Mouse (Mus musculus) natural killer cell, adult 2 months (primary cell): ENCODE data around the gene Zbtb18.

Source experiments
- DNase-seq, 2 experiments: peaks; one replicate each; pipeline ENCODE4 v3.0.0; 2022; ENCODE audit warnings: low spot score in 2 of 2

Zbtb18 gene

GRCm38 (mm10) chr1:177442196-177442808 is at the start of gene Zbtb18:
Gene Zbtb18 (plus strand): TSS chr1:177442351.
- DNase-seq, result no peak

GRCm38 (mm10) chr1:177397455-177397854 is 44.7 kb upstream of the Zbtb18 start:
- DNase-seq, result no peak

GRCm38 (mm10) chr1:177405170-177405569 is 37.0 kb upstream of the Zbtb18 start:
- no peak for DNase-seq

DNA sequence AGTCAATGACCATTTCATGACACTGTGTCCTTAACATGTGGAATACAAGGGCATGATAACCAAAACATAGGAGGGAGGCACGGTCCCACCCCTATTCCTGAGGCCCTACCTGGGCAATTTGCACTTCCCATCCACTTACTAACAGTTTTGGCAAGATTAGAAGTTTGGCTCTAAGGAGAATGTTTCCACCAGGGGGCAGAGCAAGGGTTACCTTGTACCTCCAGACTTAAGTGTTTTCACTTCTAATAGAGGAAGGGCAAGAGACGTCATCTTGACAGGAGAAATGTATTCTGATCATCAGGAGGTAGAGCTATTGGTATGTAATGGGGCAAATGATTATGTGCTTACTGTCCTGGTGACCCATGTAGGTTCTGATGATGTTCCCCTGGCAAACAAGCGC is 33.5 kb upstream of the Zbtb18 start:
- DNase-seq, result peak in 1 of 2 experiments; percentile 67

DNA sequence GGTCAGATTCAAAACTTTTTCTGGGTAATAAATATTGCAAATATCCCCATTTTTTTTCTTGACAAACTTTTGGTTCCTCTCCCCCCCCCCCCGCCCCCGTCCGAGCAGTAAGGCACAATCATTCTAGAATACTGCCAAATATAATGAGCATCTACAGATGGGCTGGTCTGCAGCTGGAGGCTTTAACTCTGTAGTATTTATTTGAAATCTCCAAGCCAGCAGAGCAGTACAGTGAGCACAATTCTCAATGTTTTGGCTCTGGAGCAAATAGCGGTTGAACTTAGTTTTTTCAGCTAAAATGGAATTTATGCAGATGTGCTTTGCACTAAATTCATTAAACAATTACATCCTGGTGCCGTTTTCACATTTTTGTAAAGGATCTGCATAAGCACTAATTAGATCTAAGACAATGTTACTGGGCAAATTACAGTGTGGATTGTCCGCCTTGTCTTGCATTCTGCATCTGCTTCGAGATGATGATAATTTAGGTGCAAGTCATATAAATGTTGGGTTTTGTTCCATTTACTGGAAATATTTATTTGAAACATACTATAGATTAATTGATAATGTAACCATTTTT is 31.3 kb upstream of the Zbtb18 start:
- no peak for DNase-seq

GRCm38 (mm10) chr1:177411359-177412358 is 30.5 kb upstream of the Zbtb18 start:
- no peak for DNase-seq

DNA sequence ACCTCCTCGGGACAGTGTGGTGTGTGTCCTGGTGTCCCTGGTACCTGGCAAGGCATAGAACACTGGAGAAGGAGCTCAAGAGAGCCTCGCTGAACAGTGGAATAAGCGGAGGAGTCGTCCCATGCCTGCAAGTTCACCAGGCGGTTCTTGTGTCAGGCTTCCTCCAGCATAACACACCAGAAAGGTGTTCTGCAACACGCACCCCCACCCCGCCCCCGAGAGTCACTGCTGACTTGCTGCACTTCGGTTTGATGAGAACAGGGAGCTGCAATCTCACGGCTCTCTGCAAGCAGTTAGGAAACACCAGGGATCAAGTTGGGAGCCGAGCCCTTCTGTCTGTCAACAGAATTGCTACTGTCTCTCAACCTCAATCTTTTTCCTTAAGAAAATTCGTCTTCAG is 22.8 kb upstream of the Zbtb18 start:
- no peak for DNase-seq

GRCm38 (mm10) chr1:177420126-177420525 is 22.0 kb upstream of the Zbtb18 start:
- DNase-seq, result no peak

GRCm38 (mm10) chr1:177427862-177428261 is 14.3 kb upstream of the Zbtb18 start:
- peak in 1 of 2 experiments; percentile 74 for DNase-seq

DNA sequence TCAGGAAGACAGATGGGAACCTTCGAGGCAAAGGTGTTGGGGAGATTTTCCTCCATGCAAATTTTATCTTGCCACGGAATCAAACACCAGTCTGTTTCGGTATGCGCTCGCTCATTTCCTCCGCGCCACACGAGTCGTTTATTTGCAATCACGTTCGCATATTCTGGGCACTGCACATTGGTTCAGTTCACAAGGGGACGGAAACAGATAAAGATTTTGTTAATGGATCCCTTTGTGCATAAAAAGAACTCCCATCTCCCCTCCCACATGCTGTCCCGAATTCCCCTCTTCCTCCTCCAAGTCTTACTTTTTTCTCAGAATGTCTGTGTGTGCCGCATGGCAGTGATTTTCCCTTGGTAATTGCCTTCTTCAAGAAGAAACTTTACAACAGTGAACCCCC is 13.8 kb upstream of the Zbtb18 start:
- no peak for DNase-seq

- no peak for DNase-seq
Measured at GRCm38 (mm10) chr1:177429067-177429466, 13.1 kb upstream of the Zbtb18 start.

DNA sequence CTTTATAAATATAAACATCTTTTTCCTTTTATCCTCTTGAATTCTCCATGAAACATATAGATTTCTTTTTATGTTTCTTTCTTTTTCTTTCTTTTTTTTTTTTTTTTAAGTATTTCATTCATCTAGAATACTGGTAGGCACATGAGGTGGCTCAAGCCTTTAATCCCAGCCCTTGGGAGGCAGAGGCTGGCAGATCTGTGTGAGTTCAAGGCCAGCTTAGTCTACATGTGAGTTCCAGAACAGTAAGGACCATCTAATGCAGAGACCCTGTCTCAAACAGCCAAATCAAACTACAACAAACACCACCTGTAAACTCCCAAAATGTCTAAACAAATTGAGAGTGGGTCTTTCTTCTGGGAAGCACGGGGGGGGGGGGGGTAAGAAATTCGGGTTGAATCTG is 1.7 kb upstream of the Zbtb18 start:
- DNase-seq, result no peak

DNA sequence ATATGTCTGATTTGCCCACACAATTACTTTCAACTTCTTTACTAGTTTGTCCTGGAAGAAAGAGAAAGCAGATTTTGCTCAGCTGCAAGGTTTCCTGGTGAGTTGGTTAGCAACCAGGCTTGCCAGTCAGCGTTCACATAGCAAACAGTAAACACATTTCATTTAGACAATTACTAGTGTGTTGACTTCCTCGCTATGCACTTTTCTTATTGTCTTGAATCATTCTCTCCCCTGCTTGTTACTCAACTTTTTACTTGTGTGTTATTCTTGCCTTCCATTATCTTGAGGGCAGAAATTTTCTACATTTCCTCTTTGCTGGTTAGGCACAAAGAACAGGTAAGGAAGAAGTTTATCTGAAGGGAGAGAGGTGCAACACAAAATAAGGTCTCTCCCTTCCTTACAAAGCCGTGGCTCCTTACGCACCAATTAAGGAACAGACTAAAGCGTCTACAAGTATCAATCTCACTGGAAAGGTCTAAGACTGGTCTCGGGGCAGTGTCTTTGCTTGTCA is 1.1 kb upstream of the Zbtb18 start:
- peak in 1 of 2 experiments; percentile 10 for DNase-seq

DNA sequence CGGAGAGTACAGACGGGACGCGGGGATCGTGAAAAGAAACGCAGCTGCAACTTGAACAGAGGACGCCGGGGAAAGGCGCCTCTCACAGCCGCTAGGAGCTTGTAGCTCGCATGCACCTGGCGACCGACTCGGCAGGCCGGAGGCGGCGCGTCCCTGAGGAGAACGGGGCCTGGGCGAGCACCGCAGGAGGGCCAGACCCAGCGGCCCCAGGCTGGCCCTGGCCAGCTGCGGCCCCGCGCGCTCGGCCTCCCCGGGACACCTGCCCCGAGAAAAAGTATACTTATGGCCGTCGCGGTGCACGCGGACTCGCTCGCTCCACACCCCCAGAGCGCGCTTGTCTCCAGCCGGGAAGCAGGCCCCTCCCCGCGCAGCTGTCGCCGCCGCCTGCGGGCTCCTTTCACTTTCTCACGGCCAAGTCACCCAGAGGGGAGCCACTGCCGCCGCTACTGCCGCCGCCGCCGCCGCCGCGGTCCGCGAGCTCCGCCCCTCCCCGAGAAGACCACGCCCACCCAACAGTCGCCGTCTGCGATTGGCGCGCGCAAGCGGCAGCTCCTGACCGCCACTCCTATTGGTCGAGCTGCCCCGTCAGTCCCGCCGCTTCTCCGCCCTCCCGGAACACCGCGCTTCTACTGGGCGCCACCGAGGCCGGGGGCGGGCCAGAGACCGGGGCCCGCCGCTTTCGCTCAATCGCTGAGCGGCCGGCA is 507 bp upstream of the Zbtb18 start:
- peak; percentile 95 to 98 for DNase-seq

DNA sequence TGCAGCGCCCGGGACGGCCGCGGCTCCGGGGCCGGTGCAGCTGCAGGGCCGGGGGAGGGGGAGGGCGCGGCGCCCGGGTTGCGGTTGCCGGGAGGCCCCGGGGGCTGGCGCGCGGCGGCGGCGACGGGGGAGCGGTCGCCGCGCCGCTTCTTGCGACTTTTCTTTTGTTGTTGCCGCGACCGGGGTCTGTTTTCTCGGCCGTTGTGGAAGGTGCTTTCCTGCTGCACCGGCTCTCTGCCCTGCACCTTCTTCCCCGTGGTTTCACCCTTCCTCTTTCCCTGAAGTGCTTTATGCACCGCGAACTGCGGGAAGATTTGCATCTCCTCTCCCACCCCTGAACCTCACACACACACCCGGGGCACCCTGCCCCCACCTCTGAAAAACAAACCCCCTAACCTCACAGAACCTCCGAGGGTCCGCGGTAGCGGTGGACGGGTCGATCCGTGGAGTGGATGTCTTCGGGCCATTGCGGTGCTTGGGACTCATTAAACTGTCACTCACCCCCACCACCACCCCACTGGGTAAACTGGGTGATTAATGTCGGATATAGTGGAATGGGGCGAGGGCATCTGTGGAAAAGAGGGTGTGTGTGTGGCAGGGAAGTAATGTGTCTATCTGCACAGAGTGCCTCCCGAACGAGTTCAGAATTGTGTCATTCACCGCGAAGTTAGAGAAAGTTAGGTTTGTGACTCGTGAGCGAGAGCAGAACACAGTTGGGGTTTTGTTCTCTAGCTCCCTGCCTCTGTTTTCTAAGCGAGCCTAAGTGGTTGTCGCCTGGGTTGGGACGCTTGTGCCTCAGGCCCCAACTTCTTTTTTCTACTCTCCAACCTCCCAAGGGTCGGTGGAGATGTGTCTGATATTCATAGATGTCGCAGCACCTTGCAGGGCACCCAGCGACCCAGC is 921 bp downstream of the Zbtb18 start:
- peak; percentile 22 to 56 for DNase-seq

- DNase-seq, result no peak
Measured at GRCm38 (mm10) chr1:177443724-177444482, 1.8 kb downstream of the Zbtb18 start.

GRCm38 (mm10) chr1:177444483-177444810 is 2.3 kb downstream of the Zbtb18 start:
- DNase-seq, result no peak

DNA sequence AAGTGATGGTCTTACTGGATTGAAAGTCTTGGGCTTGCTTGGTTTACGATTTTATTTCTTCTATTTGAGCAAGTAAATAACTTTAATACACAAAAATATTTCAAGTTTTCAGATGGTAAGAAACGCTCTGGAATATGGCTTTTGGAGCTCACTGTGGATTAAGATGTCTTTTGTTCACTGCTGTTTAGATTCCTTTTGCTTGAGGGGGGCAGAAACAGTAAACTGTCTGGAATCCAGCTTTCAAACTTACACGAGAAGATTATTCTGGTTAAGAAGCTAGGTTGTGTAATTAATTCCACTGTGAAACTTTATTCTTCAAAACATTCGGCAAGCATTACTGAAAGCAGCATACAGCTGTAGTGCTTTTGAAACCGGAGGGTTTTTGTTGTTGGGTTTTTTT is 2.8 kb downstream of the Zbtb18 start:
- DNase-seq, result no peak

DNA sequence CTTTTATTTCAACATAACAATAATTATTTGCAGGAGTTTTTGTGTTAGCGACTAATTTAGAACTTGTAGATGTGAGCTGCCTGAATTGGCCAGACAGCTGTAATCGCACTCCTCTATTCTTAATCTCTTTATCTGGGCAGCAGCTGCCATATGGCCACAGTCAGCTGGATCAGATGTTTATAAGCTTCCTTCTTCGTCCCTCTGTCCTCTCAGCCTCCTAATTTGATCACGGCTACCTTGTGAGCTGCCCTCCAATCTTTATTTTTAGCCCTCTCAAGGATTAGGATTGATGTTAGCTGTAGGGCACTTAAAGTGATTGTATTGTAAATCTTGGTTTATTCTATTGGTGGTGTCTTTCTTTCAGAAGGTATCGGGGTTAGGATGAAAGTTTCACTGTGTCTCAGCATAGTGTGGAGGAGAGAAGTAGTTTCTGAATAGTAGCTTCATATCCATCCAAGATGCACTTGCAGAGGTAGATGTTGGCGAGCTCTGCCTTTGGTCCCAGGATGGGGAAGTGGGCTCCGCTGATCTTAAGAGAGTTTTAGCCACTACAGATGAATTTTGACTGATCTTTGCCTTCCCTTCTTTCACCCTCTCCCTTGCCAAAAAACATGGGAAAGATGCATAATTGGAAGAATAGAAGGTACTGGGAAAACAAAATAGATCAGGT is 3.4 kb downstream of the Zbtb18 start:
- no peak for DNase-seq

DNA sequence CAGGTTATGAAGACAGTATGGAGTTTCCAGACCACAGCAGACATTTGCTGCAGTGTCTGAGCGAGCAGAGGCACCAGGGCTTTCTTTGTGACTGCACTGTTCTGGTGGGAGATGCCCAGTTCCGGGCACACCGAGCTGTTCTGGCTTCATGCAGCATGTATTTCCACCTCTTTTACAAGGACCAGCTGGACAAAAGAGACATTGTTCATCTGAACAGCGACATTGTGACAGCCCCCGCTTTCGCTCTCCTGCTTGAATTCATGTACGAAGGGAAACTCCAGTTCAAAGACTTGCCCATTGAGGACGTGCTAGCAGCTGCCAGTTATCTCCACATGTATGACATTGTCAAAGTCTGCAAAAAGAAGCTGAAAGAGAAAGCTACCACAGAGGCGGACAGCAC is 4.9 kb downstream of the Zbtb18 start:
- no peak for DNase-seq
